Mouse (Mus musculus) small intestine, adult 2 months (tissue): Measurements from ENCODE around the gene Atg10. TPM values are rescaled to one million over a fixed set of nuclear protein-coding genes. Genes with fewer than 3 reads are reported as not detected.

Experiments
- H3K27ac ChIP-seq: fragments of 200-500 bp; 2 replicates; pipeline ENCODE4 v1.5.1; 2012; ENCODE audit warnings: low read depth, low read length, control low read depth, inconsistent platforms; ENCODE audit not compliant: insufficient read depth
- H3K27me3 ChIP-seq: fragments of 200-500 bp; 2 replicates; pipeline ENCODE4 v1.6.1; 2012; ENCODE audit warnings: mild to moderate bottlenecking, moderate library complexity, low read length, inconsistent platforms; ENCODE audit not compliant: control insufficient read depth, insufficient read depth
- H3K36me3 ChIP-seq: fragments of 200-500 bp; 2 replicates; pipeline ENCODE4 v1.6.1; 2012; ENCODE audit warnings: mild to moderate bottlenecking, low read length, control low read depth, inconsistent platforms; ENCODE audit not compliant: control insufficient read depth, insufficient read depth
- H3K4me1 ChIP-seq: fragments of 200-500 bp; 2 replicates; pipeline ENCODE4 v1.6.1; 2012; ENCODE audit warnings: low read length, inconsistent platforms, mixed read lengths; ENCODE audit not compliant: control insufficient read depth, insufficient read depth, insufficient read length
- H3K4me3 ChIP-seq: fragments of 200-500 bp; 2 replicates; pipeline ENCODE4 v1.5.1; 2012; ENCODE audit warnings: low read depth, mild to moderate bottlenecking, control low read depth, inconsistent platforms, low read length, moderate library complexity
- CTCF ChIP-seq: fragments of 200-500 bp; IDR thresholded peaks from 2 replicates; pipeline ENCODE4 v1.5.1; 2012; ENCODE audit warnings: low read depth, mild to moderate bottlenecking, control low read depth, inconsistent platforms, low read length, moderate library complexity, mixed read lengths; ENCODE audit not compliant: insufficient replicate concordance, insufficient read length; ENCODE audit errors: extremely low read depth
- POLR2A ChIP-seq: fragments of 200-500 bp; IDR thresholded peaks from 2 replicates; pipeline ENCODE4 v1.6.1; 2012; ENCODE audit warnings: low read depth, mild to moderate bottlenecking, control low read depth, inconsistent platforms, low read length, moderate library complexity
- WGBS: fragments of 180-500 bp; shearing (Covaris S2); methylation state at CpG from one replicate; pipeline ENCODE4 v1.1.7; 2018; 5-methylcytosine and 5-hydroxymethylcytosine counted together
- polyA plus RNA-seq: library from polyadenylated mRNA; depleted of rRNA; stranded (reverse); fragments of >200 nt; gene quantifications from 2 replicates; pipeline ENCODE4 v1.2.3, GENCODE M21; 2012

Atg10 gene
- polyA plus RNA-seq, 1 experiment = 0.16 TPM

DNA sequence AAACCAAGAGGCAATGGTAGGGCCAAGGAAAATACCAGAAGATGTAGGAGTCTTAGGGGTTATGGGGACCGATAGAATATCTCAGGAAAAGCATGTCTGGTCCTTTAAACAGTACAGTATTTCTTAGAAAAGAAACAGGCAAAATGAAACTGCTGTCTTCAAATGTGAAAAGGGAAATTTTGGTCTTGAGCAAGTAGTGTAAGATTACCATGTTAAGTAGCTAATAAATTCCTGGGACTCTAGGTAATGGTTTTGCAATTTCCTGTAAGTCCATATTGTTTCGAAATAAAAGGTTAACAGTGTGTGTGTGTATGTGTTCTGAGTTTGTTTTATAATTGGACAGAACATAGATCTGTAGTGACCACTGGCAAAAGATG lies 658 bp upstream of the Atg10 start:
- TF ChIP-seq POLR2A = no peak
- TF ChIP-seq CTCF = no peak
- H3K4me3 ChIP-seq = peak overlapping the region; percentile 88
- WGBS = 30% methylated on average over 2 of the region's 2 CpGs

DNA sequence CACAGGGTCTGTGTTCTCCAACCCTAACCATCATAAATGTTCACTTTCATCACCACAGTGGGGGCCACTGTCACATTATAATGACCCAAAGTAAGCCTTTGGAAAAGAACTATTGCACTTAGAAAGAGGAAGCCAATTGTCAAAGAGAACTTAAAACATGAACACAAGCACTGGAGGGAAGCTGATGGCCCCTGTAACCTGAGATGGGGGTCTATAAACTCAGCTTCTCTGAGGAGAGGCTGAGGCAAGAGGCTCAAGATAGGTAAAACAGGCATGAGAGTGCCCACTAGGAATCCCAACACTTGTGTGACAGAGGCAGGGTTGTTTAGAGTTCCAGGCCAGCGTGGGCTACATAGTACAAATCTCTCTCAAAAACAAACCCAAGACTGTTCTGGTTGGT lies 705 bp downstream of the Atg10 start:
- H3K4me3 ChIP-seq = no peak overlapping the region
- WGBS = 55% methylated on average over 1 of the region's 1 CpGs
- no peak for TF ChIP-seq CTCF
- TF ChIP-seq POLR2A = no peak

More for the DNA sequence above, 658 bp upstream of the Atg10 start:
- Histone ChIP-seq H3K27me3 (no peaks in the 10 kb centered on the region), H3K36me3 (no peaks in the 10 kb centered on the region), H3K4me1 (no peaks in the 10 kb centered on the region; the same call in 1 of the 2 replicates), H3K27ac (peak overlapping the region; percentile 89)

DNA sequence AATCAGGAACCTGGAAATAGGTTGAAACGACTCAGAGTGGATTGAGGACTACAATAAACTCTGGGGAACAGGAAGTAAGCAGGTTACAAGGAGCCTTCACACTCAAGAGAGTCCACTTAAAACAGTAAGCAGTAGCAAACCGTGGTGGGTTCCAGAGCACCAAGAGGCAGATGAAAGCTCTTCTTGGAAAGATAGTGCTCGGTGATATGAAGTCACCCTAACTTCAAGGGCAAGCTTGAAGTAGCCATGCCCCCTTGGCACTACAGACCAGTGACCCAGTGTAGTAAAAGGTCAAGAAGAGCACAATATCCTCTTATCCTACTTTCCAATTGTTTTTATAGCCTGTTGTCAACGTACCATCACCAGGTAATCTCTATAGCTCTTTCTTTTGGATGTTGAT lies 2.1 kb downstream of the Atg10 start:
- H3K27me3 ChIP-seq = no peaks in the 10 kb centered on the region
- TF ChIP-seq CTCF (no peak), POLR2A (no peak)
- H3K4me1 ChIP-seq = no peaks in the 10 kb centered on the region; the same call in 1 of the 2 replicates
- no peaks in the 10 kb centered on the region for H3K36me3 ChIP-seq
- 37% methylated on average over 4 of the region's 4 CpGs for WGBS
- no peak overlapping the region for H3K27ac ChIP-seq
- H3K4me3 ChIP-seq = no peak overlapping the region

More for the DNA sequence above, 705 bp downstream of the Atg10 start:
- Histone ChIP-seq H3K27me3 (no peaks in the 10 kb centered on the region), H3K27ac (0 out of 2 replicates have a peak overlapping the region, but pooled peaks have one; percentile 89), H3K36me3 (no peaks in the 10 kb centered on the region), H3K4me1 (no peaks in the 10 kb centered on the region; the same call in 1 of the 2 replicates)

DNA sequence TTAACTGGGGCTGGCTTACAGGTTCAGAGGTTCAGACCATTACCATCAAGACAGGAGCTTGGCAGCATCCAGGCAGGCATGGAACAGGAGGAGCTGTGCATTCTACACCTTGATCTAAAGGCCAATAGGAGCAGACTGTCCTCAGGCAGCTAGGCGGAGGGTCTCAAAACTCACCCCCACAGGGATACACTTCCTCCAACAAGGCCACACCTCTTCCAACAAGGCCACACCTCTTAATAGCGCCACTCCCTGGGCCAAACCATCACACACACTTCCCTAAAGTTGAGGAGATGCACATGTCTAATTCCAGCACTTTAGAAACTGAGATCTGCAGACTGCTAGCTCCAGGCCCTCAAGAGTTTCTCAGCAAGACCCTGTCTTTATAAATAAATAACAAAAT lies 6.1 kb downstream of the Atg10 start:
- no peak for TF ChIP-seq POLR2A
- no peak for TF ChIP-seq CTCF
- no peaks in the 10 kb centered on the region for H3K27me3 ChIP-seq
- no peak overlapping the region for H3K27ac ChIP-seq
- H3K4me3 ChIP-seq = no peak overlapping the region
- WGBS = 84% methylated on average over 2 of the region's 2 CpGs
- no peaks in the 10 kb centered on the region for H3K4me1 ChIP-seq
- H3K36me3 ChIP-seq = peaks cover 5% of the 10 kb centered on the region; the same call in 1 of the 2 replicates

DNA sequence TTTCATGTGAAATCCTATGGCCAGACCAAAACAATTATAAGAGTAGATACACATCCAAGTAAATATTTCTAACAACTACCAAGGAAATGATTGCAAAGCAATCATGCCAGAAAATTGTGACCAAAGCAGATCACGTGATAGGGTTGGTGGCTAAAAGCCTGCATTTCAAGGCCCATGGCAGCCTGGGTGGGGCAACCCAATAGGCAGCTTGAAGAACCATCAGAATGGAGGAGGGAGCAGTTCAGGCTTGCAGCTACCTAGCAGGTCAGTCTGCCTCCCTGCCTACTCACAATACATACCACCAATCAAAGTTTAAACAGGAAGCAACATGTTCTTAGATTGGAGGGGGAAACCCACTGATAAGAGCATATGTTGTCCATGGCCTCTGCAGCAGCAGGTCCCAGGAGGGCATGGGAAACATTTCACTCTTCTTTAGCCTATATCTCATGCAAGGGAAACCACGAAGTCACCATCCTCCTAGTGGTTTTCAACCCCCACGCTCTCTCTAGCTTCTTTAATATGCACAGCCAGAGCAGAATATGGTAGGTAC lies 7.0 kb downstream of the Atg10 start:
- Histone ChIP-seq H3K4me1 (no peaks in the 10 kb centered on the region), H3K27me3 (no peaks in the 10 kb centered on the region), H3K27ac (no peak overlapping the region), H3K36me3 (peaks cover 5% of the 10 kb centered on the region; the same call in 1 of the 2 replicates), H3K4me3 (no peak overlapping the region)
- WGBS = 68% methylated on average over 3 of the region's 3 CpGs
- TF ChIP-seq CTCF (no peak), POLR2A (no peak)

DNA sequence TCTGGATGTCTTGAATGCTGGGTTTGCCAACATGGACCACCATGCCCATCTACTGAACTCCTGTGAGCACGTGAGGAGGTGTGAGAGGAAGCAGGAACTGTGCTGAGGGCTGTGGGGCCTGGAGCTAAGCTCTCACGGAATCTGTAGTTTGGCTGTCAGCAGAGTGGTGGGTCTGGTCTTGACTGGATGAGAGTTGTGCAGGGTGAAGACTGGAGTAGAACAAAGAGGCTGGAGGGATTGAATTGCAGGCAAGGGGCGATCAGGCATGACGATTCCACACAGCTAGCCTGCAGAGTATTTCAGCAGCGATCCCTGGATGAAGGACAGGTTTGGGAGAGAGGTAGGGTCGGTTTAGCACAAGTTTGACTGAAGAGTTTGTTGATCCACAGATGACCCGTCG lies 10.8 kb downstream of the Atg10 start:
- Histone ChIP-seq H3K36me3 (peaks cover 5% of the 10 kb centered on the region; the same call in 1 of the 2 replicates), H3K4me1 (no peaks in the 10 kb centered on the region), H3K27ac (no peak overlapping the region), H3K4me3 (no peak overlapping the region), H3K27me3 (no peaks in the 10 kb centered on the region)
- no peak for TF ChIP-seq POLR2A
- TF ChIP-seq CTCF = no peak
- WGBS = 93% methylated on average over 8 of the region's 8 CpGs

DNA sequence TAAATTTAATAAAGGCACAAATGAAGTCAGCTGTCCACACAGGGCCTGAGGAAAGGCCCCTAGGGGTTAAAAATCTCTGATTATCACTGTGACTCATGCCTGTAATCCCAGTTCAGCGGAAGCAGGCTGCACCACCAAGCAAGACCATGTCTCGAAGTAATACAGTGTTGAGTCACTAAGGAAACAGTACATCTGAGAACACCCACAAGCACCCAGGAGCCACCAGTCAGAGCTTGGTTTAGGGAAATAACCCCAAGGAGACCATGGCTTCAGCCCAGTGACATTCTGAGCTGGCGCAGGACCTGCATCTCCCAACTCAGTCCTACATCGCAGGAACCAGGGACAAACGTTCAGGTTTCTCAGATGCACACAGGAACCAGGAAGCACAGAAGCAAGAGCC lies 17.5 kb downstream of the Atg10 start:
- 76% methylated on average over 5 of the region's 5 CpGs for WGBS
- Histone ChIP-seq H3K27me3 (no peaks in the 10 kb centered on the region), H3K27ac (no peak overlapping the region), H3K4me3 (no peak overlapping the region), H3K36me3 (0 out of 2 replicates have a peak, but pooled peaks cover 4% of the 10 kb centered on the region), H3K4me1 (no peaks in the 10 kb centered on the region)
- TF ChIP-seq CTCF = no peak
- no peak for TF ChIP-seq POLR2A
